Mouse (Mus musculus) kidney, adult 2 months (tissue): ENCODE data around the gene Tbca.

Experiments
- CTCF ChIP-seq: fragments of 200-500 bp; conservative IDR thresholded peaks from 2 replicates; pipeline ENCODE4 v1.5.1; 2011; ENCODE audit warnings: low read depth, mild to moderate bottlenecking, control low read depth, low read length, moderate library complexity, mixed read lengths; ENCODE audit not compliant: insufficient read depth, insufficient read length
- POLR2A ChIP-seq: fragments of 200-500 bp; IDR thresholded peaks from one replicate; pipeline ENCODE4 v1.6.1; 2011; ENCODE audit warnings: low read depth, low read length, control low read depth

- TF ChIP-seq CTCF (no peak), POLR2A (no peak)
Observed at GRCm38 (mm10) chr13:94768460-94769154, 20.1 kb upstream of the Tbca start.
